Mouse (Mus musculus) cortical plate, adult 2 months (tissue): ENCODE measurements at regions not wholly inside any gene's neighbourhood (a gene's known extent, or its start where the extent isn't known, plus 50 kb on each side); places are given as distances from the start of the nearest gene placed in this dataset.

Experiments used
- CTCF ChIP-seq: fragments of 200-500 bp; IDR thresholded peaks from 2 replicates; pipeline ENCODE4 v1.5.1; 2011; ENCODE audit warnings: mild to moderate bottlenecking, control low read depth, low read length; ENCODE audit not compliant: insufficient read depth; ENCODE audit errors: extremely low read depth
- POLR2A ChIP-seq: fragments of 200-500 bp; IDR thresholded peaks from 2 replicates; pipeline ENCODE4 v1.6.1; 2011; ENCODE audit warnings: mild to moderate bottlenecking, low read length, control low read depth; ENCODE audit not compliant: insufficient read depth; ENCODE audit errors: extremely low read depth

DNA sequence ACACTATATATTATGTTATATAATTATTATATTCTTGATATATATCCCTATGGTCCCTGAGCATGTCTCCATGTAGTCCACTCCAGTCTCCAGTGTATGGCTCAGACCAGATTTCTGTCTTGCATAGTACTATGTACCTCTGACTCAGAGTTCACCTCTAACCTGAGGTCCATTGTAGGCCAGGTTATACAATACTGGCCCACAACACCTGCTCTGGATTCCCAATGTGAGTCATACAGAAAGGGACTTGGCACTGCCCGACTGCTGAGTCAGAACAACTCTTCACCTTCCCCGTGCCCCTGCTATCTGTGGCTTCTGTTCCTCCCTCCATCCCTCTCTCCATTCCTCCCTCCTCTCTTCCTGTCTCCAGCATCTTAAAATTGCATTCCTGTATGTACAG lies 236.1 kb upstream of the Zfp637 start:
- TF ChIP-seq CTCF (no peak), POLR2A (no peak)
